Comparison of ENCODE assay signal across 10 mouse cellular contexts in genomic region chr10:52072482-52072881, GRCm38 (mm10). TPM values are rescaled to one million over a fixed set of nuclear protein-coding genes. Genes with fewer than 3 reads are reported as not detected.
A peak's percentile ranks its signal among the peaks of the same experiment; 100 is the strongest.
DNase-seq lines count a peak whose midpoint lies in the region; ATAC-seq and TF ChIP-seq lines count a peak whose summit lies in the region.
"Had no signal": no experiment of that assay in that cellular context is flagged by ENCODE, and none has a peak within 500 bp of the region (broad histone marks: within the 10 kb centered on the region; RNA-seq: fewer than 3 reads in every experiment).

No protein-coding gene starts in this region.

- no peak for TF ChIP-seq POLR2A in ES-Bruce4 (IDR thresholded peaks at IDR 0.05; ENCODE audit: insufficient read depth, low read length)

- H3K27me3 ChIP-seq in ES-Bruce4 (ENCODE audit: control insufficient read depth, insufficient read depth, low read length, poor library complexity, severe bottlenecking) = no peaks in the 10 kb centered on the region
- no peaks in the 10 kb centered on the region for H3K27me3 ChIP-seq in midbrain, embryonic 13.5 days
- H3K27me3 ChIP-seq: neural tube, embryonic 13.5 days had no signal

- no peak overlapping the region for H3K27ac ChIP-seq in ES-Bruce4 (ENCODE audit: insufficient read depth, low read length)
- no peak overlapping the region for H3K27ac ChIP-seq in midbrain, embryonic 13.5 days
- H3K27ac ChIP-seq: neural tube, embryonic 13.5 days had no signal

- TF ChIP-seq EP300 in ES-Bruce4 (IDR thresholded peaks at IDR 0.05; ENCODE audit: insufficient read depth, low read depth, low read length) = no peak

- H3K36me3 ChIP-seq in ES-Bruce4 (ENCODE audit: control insufficient read depth, insufficient read depth, low read length, poor library complexity, severe bottlenecking) = no peaks in the 10 kb centered on the region
- H3K36me3 ChIP-seq in midbrain, embryonic 13.5 days = no peaks in the 10 kb centered on the region
- H3K36me3 ChIP-seq: neural tube, embryonic 13.5 days had no signal

- TF ChIP-seq CTCF in ES-Bruce4 (IDR thresholded peaks at IDR 0.05; ENCODE audit: low read depth, low read length) = peak; percentile 32

- H3K4me2 ChIP-seq in midbrain, embryonic 13.5 days (replicated peaks) = no peak overlapping the region
- H3K4me2 ChIP-seq: neural tube, embryonic 13.5 days had no signal

- DNase-seq in cerebellum, adult 18-20 months = peak; percentile 4 to 10
- DNase-seq in cerebellum, adult 9-11 months = no peak
- DNase-seq in cerebellum, postnatal 14 days = peak; percentile 68 to 78
- peak; percentile 56 for DNase-seq in gastrocnemius, postnatal 10 days
- DNase-seq in layer of hippocampus, postnatal 10 days (ENCODE audit: low spot score in 2 of 2) = peak; percentile 36 to 54
- no peak for DNase-seq in spleen, postnatal 4 days (ENCODE audit: low spot score in 2 of 2)

- H3K9me3 ChIP-seq in ES-Bruce4 (replicated peaks; ENCODE audit: control insufficient read depth, insufficient read depth, low read length, poor library complexity, severe bottlenecking) = no peaks in the 10 kb centered on the region
- no peaks in the 10 kb centered on the region for H3K9me3 ChIP-seq in midbrain, embryonic 13.5 days
- H3K9me3 ChIP-seq: neural tube, embryonic 13.5 days had no signal

- ATAC-seq in midbrain, embryonic 13.5 days = peak; percentile 75

- no peaks in the 10 kb centered on the region for H3K4me1 ChIP-seq in ES-Bruce4 (ENCODE audit: control insufficient read depth, insufficient read depth, low read length)
- no peaks in the 10 kb centered on the region for H3K4me1 ChIP-seq in midbrain, embryonic 13.5 days (replicated peaks)
- H3K4me1 ChIP-seq: neural tube, embryonic 13.5 days had no signal

- H3K4me3 ChIP-seq in ES-Bruce4 (ENCODE audit: low read depth, low read length) = no peak overlapping the region
- H3K4me3 ChIP-seq in midbrain, embryonic 13.5 days (replicated peaks) = no peak overlapping the region
- H3K4me3 ChIP-seq: neural tube, embryonic 13.5 days had no signal

- no peak overlapping the region for H3K9ac ChIP-seq in ES-Bruce4 (ENCODE audit: low read depth, poor library complexity, severe bottlenecking)
- no peak overlapping the region for H3K9ac ChIP-seq in midbrain, embryonic 13.5 days (replicated peaks)
- H3K9ac ChIP-seq: neural tube, embryonic 13.5 days had no signal

RNA-seq across cellular contexts. Expression of gene Vgll2, which starts 50.2 kb away (rescaled TPM):
- polyA plus RNA-seq in ES-Bruce4 (2011; ENCODE audit: insufficient read depth, insufficient read length, low read depth, missing spikeins) = not detected in 2 replicates
- 10 to 100 TPM; 50.3 to 55.8 TPM for total RNA-seq in gastrocnemius, postnatal 10 days (2021)
- total RNA-seq in layer of hippocampus, postnatal 10 days (2021) = under 1 TPM in 1 of 2 experiments, not detected in 1; 0.33 TPM
- polyA plus RNA-seq in midbrain, embryonic 13.5 days (2015; fragmentation: Nextera tagmentation; extraction: Ambion mirVana) = 0.65 and 1.4 TPM in 2 replicates
- polyA plus RNA-seq: heart, embryonic 14.5 days had no signal

Comparison
In these comparisons a context has a peak if more than half of its experiments do, and no peak if none do; other contexts are left out.
1. DNase-seq: peak in cerebellum, adult 18-20 months (2 of 2), cerebellum, postnatal 14 days (2 of 2), gastrocnemius, postnatal 10 days (single experiment) and layer of hippocampus, postnatal 10 days (2 of 2); none in cerebellum, adult 9-11 months (single experiment) and spleen, postnatal 4 days (0 of 2).
2. RNA of gene Vgll2, which starts 50.2 kb away (total RNA-seq): 50.3 to 55.8 TPM in gastrocnemius, postnatal 10 days; 0.33 TPM in layer of hippocampus, postnatal 10 days; every median in the first group is over 10 times any median in the second.